Mouse (Mus musculus): ENCODE results near the gene Sh3d19. TPM values are rescaled to one million over a fixed set of nuclear protein-coding genes. Genes with fewer than 3 reads are reported as not detected.

The Sh3d19 gene
- polyA plus RNA-seq (2015; fragmentation: Nextera tagmentation; extraction: Ambion mirVana): 25.2 and 26.7 TPM in 2 replicates

GRCm38 (mm10) chr3:85970742-85971598 lies at the start of gene Sh3d19:
Sh3d19 (plus strand) TSS chr3:85971109.
- peak within 1 kb of the TSS; percentile 88 for H3K27ac ChIP-seq (ENCODE audit: low read length)
- H3K9me3 ChIP-seq (ENCODE audit: control insufficient read depth, low read length): no peaks in the 10 kb centered on the region
- no peaks in the 10 kb centered on the region for H3K36me3 ChIP-seq (ENCODE audit: control insufficient read depth, insufficient read depth, low read length)
- peak within 1 kb of the TSS; percentile 88 for H3K4me2 ChIP-seq (ENCODE audit: low read depth, low read length)
- WGBS: under 1% methylated on average over 57 of the region's 73 CpGs
- H3K9ac ChIP-seq (ENCODE audit: low read length): peak within 1 kb of the TSS; percentile 89
- peak within 1 kb of the TSS; percentile 89 for H3K4me3 ChIP-seq (ENCODE audit: low read length)
- H3K27me3 ChIP-seq (ENCODE audit: control insufficient read depth, insufficient read depth, low read depth, low read length): no peaks in the 10 kb centered on the region
- ATAC-seq (ENCODE audit: low read depth): peak; percentile 98
- peaks cover 36% of the 10 kb centered on the region for H3K4me1 ChIP-seq (replicated peaks; ENCODE audit: control insufficient read depth, insufficient read depth, low read length)

- no peaks in the 10 kb centered on the region for H3K9me3 ChIP-seq (ENCODE audit: control insufficient read depth, low read length)
- H3K27me3 ChIP-seq (ENCODE audit: control insufficient read depth, insufficient read depth, low read depth, low read length): no peaks in the 10 kb centered on the region
- H3K4me2 ChIP-seq (ENCODE audit: low read depth, low read length): no peak overlapping the region
- no peak overlapping the region for H3K4me3 ChIP-seq (ENCODE audit: low read length)
- H3K27ac ChIP-seq (ENCODE audit: low read length): no peak overlapping the region
- H3K36me3 ChIP-seq (ENCODE audit: control insufficient read depth, insufficient read depth, low read length): no peaks in the 10 kb centered on the region
- no peak for ATAC-seq (ENCODE audit: low read depth)
- 50% methylated on average over 3 of the region's 3 CpGs for WGBS
- no peaks in the 10 kb centered on the region for H3K4me1 ChIP-seq (replicated peaks; ENCODE audit: control insufficient read depth, insufficient read depth, low read length)
- no peak overlapping the region for H3K9ac ChIP-seq (ENCODE audit: low read length)
Observed at GRCm38 (mm10) chr3:85922331-85922730, 48.6 kb upstream of the Sh3d19 start.

- Histone ChIP-seq H3K4me2 (ENCODE audit: low read depth, low read length) (no peak overlapping the region), H3K36me3 (ENCODE audit: control insufficient read depth, insufficient read depth, low read length) (no peaks in the 10 kb centered on the region), H3K9ac (ENCODE audit: low read length) (no peak overlapping the region), H3K4me1 (replicated peaks; ENCODE audit: control insufficient read depth, insufficient read depth, low read length) (no peaks in the 10 kb centered on the region), H3K9me3 (ENCODE audit: control insufficient read depth, low read length) (no peaks in the 10 kb centered on the region), H3K27ac (ENCODE audit: low read length) (no peak overlapping the region), H3K27me3 (ENCODE audit: control insufficient read depth, insufficient read depth, low read depth, low read length) (no peaks in the 10 kb centered on the region), H3K4me3 (ENCODE audit: low read length) (no peak overlapping the region)
- no peak for ATAC-seq (ENCODE audit: low read depth)
- WGBS: 84% methylated on average over 8 of the region's 8 CpGs
Observed at GRCm38 (mm10) chr3:85923343-85923742, 47.6 kb upstream of the Sh3d19 start.

- WGBS: 40% methylated on average over 18 of the region's 18 CpGs
- Histone ChIP-seq H3K4me1 (replicated peaks; ENCODE audit: control insufficient read depth, insufficient read depth, low read length) (no peaks in the 10 kb centered on the region), H3K4me2 (ENCODE audit: low read depth, low read length) (peak overlapping the region; percentile 42), H3K9me3 (ENCODE audit: control insufficient read depth, low read length) (no peaks in the 10 kb centered on the region), H3K27me3 (ENCODE audit: control insufficient read depth, insufficient read depth, low read depth, low read length) (no peaks in the 10 kb centered on the region), H3K9ac (ENCODE audit: low read length) (peak overlapping the region; percentile 43; the same call in 1 of the 2 replicates), H3K4me3 (ENCODE audit: low read length) (no peak overlapping the region), H3K27ac (ENCODE audit: low read length) (no peak overlapping the region), H3K36me3 (ENCODE audit: control insufficient read depth, insufficient read depth, low read length) (no peaks in the 10 kb centered on the region)
- ATAC-seq (ENCODE audit: low read depth): peak; percentile 73
Observed at GRCm38 (mm10) chr3:85923954-85924945, 46.7 kb upstream of the Sh3d19 start.

GRCm38 (mm10) chr3:85927296-85927695 lies 43.6 kb upstream of the Sh3d19 start:
- WGBS: 77% methylated on average over 9 of the region's 9 CpGs

GRCm38 (mm10) chr3:85928140-85928611 lies 42.7 kb upstream of the Sh3d19 start:
- no peak overlapping the region for H3K27ac ChIP-seq (ENCODE audit: low read length)
- ATAC-seq (ENCODE audit: low read depth): no peak
- H3K4me3 ChIP-seq (ENCODE audit: low read length): no peak overlapping the region
- H3K4me2 ChIP-seq (ENCODE audit: low read depth, low read length): no peak overlapping the region
- 73% methylated on average over 5 of the region's 5 CpGs for WGBS
- H3K27me3 ChIP-seq (ENCODE audit: control insufficient read depth, insufficient read depth, low read depth, low read length): no peaks in the 10 kb centered on the region
- H3K9me3 ChIP-seq (ENCODE audit: control insufficient read depth, low read length): no peaks in the 10 kb centered on the region
- no peak overlapping the region for H3K9ac ChIP-seq (ENCODE audit: low read length)
- H3K4me1 ChIP-seq (replicated peaks; ENCODE audit: control insufficient read depth, insufficient read depth, low read length): no peaks in the 10 kb centered on the region
- no peaks in the 10 kb centered on the region for H3K36me3 ChIP-seq (ENCODE audit: control insufficient read depth, insufficient read depth, low read length)

More at GRCm38 (mm10) chr3:85927296-85927695, 43.6 kb upstream of the Sh3d19 start:
- no peak overlapping the region for H3K27ac ChIP-seq (ENCODE audit: low read length)
- H3K9ac ChIP-seq (ENCODE audit: low read length): no peak overlapping the region
- H3K9me3 ChIP-seq (ENCODE audit: control insufficient read depth, low read length): no peaks in the 10 kb centered on the region
- no peaks in the 10 kb centered on the region for H3K27me3 ChIP-seq (ENCODE audit: control insufficient read depth, insufficient read depth, low read depth, low read length)
- no peak overlapping the region for H3K4me3 ChIP-seq (ENCODE audit: low read length)
- H3K4me1 ChIP-seq (replicated peaks; ENCODE audit: control insufficient read depth, insufficient read depth, low read length): no peaks in the 10 kb centered on the region
- ATAC-seq (ENCODE audit: low read depth): no peak
- no peaks in the 10 kb centered on the region for H3K36me3 ChIP-seq (ENCODE audit: control insufficient read depth, insufficient read depth, low read length)
- H3K4me2 ChIP-seq (ENCODE audit: low read depth, low read length): no peak overlapping the region

GRCm38 (mm10) chr3:85929711-85930110 lies 41.2 kb upstream of the Sh3d19 start:
- no peak for ATAC-seq (ENCODE audit: low read depth)
- H3K4me2 ChIP-seq (ENCODE audit: low read depth, low read length): no peak overlapping the region

GRCm38 (mm10) chr3:85930671-85931255 lies 40.1 kb upstream of the Sh3d19 start:
- 78% methylated on average over 11 of the region's 11 CpGs for WGBS
- Histone ChIP-seq H3K4me3 (ENCODE audit: low read length) (no peak overlapping the region), H3K4me1 (replicated peaks; ENCODE audit: control insufficient read depth, insufficient read depth, low read length) (no peaks in the 10 kb centered on the region), H3K9ac (ENCODE audit: low read length) (no peak overlapping the region), H3K36me3 (ENCODE audit: control insufficient read depth, insufficient read depth, low read length) (no peaks in the 10 kb centered on the region), H3K27me3 (ENCODE audit: control insufficient read depth, insufficient read depth, low read depth, low read length) (no peaks in the 10 kb centered on the region), H3K4me2 (ENCODE audit: low read depth, low read length) (no peak overlapping the region), H3K27ac (ENCODE audit: low read length) (no peak overlapping the region), H3K9me3 (ENCODE audit: control insufficient read depth, low read length) (no peaks in the 10 kb centered on the region)
- ATAC-seq (ENCODE audit: low read depth): no peak

More at GRCm38 (mm10) chr3:85929711-85930110, 41.2 kb upstream of the Sh3d19 start:
- Histone ChIP-seq H3K9ac (ENCODE audit: low read length) (no peak overlapping the region), H3K27me3 (ENCODE audit: control insufficient read depth, insufficient read depth, low read depth, low read length) (no peaks in the 10 kb centered on the region), H3K4me1 (replicated peaks; ENCODE audit: control insufficient read depth, insufficient read depth, low read length) (no peaks in the 10 kb centered on the region), H3K27ac (ENCODE audit: low read length) (no peak overlapping the region), H3K36me3 (ENCODE audit: control insufficient read depth, insufficient read depth, low read length) (no peaks in the 10 kb centered on the region), H3K4me3 (ENCODE audit: low read length) (no peak overlapping the region), H3K9me3 (ENCODE audit: control insufficient read depth, low read length) (no peaks in the 10 kb centered on the region)
- 79% methylated on average over 5 of the region's 5 CpGs for WGBS
